Mouse (Mus musculus) ovary, postnatal 14 days (tissue): ENCODE measurements around the gene Bbox1.

Experiments
- DNase-seq: peaks from one replicate; pipeline ENCODE4 v3.0.0; 2022; ENCODE audit warnings: low spot score

Bbox1 gene

DNA sequence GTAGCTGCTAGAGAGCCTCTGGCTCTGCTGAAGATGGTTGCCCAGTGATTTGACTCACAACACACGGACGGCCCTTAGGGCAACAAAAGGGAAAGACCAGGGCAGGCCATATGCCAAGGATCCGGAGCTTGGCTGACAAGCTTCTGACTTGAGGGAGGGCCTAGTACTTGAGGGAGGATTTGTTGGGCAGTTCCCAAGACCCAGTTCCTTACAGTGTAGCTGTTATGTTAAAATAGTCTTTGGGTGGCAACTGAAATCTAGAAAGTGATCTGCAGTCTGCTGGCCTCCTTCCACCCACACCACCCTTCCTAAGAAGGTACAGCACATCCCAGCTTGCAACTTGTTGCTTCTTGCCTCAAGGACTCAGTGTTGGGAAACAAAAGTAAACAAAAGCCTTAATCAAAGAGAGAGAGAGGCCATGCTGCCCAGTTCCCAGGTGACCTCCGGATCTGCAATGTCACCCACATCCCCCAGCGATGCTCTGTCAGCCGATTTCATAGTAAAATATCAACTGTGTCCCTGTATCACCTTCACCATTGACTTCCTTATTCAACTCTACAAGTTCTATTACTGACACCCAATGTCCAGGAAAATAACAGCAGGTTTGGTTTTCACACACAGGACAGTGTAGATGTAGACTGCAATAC is at the start of gene Bbox1:
Bbox1 (minus strand) TSS at position 52 of the 647 bp plus-strand sequence.
- peak; percentile 15 for DNase-seq

- no peak for DNase-seq
Measured at GRCm38 (mm10) chr2:110363855-110364254, 49.5 kb upstream of the Bbox1 start.

DNA sequence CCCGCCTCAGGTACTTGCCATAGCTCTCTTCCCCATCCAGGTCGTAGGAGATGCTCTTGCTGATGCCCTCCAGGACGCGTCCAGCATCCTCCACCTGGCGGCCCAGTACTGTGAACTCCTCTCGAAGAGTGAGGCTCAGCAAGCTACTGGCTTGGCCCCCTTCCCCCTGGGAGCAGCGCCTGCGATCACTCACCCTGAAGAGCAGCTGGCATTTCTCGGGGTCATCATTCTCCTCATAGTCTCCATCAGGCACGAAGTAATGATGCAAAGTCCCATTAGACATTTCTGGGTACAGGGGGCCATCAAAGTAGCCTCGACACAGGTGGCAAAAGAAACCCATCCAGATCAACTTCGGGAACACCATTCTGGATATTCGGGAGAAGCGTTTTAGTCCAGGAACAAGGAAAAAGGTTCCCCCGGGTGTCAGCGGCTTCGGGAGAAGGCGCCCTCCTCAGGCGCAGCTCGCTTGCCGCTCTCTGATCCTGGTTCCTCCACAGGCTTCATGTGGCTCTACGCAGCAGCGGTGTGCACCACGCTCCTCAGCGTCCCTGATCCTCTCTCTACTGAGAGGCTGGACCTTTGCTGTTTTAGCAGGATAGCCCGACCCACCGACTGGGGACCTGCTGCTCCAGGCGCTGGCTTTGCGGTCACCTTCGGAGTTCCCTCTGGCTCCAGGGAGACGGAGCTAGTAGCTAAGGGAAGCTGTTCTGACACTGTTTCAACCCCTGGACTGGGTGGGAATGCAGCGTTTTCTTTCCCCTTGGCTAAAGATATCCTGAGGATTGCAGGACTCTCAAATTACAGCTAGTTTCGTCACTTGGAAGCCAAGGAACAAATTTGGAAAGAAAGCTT is 48.3 kb upstream of the Bbox1 start, which contains the start of gene Fibin:
Fibin (minus strand) TSS at position 752 of the 852 bp plus-strand sequence.
- peak; percentile 15 for DNase-seq

GRCm38 (mm10) chr2:110353302-110353970 is 39.1 kb upstream of the Bbox1 start:
- no peak for DNase-seq

DNA sequence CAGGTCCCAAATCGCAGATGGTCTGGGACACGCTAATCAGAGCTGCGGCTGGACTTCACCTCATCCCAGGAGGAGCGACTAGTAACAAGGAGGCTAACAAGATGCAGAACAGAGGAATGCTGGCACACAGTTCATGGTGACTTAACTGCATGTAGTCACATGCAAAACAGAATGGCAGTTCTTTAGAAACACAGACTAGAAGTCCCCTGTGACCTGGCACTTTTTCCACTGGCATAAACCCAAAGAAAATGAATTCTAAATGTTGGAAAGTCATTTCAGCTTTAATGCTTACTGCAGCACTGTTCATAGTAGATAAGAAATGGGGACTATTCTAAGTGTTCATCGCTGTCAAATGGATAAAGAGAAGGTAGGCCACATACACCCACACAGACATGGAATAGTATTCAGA is 37.5 kb upstream of the Bbox1 start:
- DNase-seq = no peak

- DNase-seq = no peak
Measured at GRCm38 (mm10) chr2:110351406-110351805, 37.0 kb upstream of the Bbox1 start.

GRCm38 (mm10) chr2:110328953-110329352 is 14.6 kb upstream of the Bbox1 start:
- DNase-seq = no peak

GRCm38 (mm10) chr2:110319949-110320348 is 5.6 kb upstream of the Bbox1 start:
- DNase-seq = no peak

DNA sequence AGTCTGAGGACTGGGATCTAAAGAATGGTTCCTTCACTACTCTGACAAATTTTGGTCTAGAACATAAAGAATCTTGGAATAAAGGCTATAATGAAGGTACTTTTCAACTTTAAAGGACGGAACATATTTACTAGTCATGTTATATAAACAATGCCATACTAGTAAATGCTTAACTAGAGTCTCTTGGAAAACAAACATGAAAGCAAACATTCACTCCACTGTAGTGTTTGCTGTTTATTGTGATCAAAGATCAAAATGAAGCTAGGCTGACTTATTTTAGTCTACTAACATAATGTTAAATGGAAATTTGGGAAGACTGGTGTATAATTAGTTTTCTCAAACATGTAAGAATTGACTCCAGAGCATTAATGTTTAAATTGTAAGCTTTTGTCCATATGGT is 4.9 kb upstream of the Bbox1 start:
- DNase-seq = no peak

DNA sequence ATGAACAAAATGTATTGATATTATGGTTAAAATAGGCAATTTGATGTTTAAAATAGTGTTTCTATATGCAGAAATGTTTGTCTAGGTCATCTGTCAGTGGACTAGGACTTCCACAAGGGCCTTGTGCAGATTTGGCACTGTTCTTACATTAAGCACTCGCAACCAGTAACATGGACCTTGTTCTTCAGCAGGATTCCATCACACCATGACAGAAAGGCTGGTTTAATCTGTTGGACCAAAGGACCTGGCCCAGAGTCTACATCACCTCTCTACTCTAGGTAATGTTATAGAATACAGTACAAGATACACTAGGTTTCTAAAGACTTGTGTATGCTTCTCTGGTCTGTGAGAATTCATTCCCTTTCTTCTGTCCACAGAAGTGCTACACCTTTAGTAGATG is 4.4 kb upstream of the Bbox1 start:
- no peak for DNase-seq

DNA sequence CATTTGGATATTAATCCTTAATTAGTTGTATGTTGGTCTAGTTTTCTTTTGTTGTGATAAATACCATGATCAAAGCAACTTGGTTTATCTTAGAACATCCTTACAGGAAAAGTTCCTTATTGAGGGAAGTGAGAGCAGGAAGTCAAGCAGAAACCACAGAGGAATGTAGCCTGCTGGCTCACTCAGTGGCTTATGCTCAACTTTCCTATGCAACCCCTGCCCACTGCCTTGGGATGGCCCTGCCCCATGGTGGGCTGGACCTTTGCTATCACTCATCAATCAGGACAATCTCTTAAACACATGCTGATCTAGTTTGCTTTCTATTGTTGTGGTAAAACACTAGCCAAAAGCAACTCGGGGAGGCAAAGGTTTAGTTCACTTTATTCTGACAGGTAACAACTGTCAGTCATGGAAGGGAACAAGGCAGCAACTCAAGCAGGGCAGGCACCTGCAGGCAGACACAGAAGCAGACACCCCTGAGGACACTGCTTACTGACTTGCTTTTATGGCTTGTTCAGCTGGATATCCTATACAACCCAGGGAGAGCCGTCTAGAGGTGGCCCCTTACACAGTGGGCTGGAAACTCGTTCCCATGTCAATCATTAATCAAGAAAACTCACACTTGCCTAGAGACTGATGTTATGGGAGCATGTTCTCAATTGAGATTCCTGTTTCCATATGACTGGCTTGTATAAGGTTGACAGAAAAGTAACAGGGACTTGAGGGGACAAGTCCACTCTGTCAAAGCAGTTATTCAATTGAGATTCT is 1.9 kb upstream of the Bbox1 start:
- no peak for DNase-seq

DNA sequence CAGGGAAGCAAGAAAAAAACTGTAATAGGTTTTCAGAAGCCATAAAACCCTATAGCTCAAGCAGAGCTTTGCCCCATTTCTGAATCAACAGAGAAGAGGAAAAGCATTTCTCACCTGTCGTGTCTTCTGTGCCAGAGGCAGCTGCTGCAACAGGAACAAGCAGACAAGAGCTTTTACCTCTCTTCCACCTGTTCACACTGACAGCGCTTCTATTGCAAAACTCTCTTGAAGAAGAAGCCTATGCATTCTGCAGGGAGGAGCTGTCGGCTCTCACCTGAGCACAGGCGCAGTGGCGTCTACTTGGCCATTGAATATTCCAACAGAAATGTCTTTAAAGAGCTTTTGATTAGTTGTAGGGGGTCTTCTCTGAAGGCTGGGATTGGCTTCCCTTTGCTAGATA is 286 bp downstream of the Bbox1 start:
- DNase-seq = no peak

DNA sequence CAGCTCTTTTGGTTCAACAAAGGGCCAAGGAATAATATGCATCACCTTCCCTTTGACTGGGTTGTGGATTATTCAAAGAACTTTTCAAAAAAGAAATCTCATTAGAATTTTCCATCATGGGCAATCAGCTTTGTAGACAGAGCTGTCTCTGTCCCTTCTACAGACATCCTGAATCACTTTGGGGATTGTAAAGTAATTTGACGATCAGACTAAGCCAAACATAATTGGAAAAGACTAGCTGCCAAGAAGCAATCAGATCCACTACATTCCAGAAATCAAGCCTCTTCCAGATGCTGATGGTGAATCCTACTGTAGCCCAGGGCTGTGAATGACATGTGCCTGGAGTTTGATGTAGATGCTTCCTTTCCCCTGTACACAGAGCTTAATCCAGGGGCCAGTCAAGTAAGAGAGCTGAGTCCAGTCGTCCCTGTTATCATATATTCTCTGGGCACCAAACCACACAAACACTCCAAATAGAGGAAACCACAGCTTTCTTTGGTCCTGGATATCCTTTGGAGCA is 995 bp downstream of the Bbox1 start:
- no peak for DNase-seq

DNA sequence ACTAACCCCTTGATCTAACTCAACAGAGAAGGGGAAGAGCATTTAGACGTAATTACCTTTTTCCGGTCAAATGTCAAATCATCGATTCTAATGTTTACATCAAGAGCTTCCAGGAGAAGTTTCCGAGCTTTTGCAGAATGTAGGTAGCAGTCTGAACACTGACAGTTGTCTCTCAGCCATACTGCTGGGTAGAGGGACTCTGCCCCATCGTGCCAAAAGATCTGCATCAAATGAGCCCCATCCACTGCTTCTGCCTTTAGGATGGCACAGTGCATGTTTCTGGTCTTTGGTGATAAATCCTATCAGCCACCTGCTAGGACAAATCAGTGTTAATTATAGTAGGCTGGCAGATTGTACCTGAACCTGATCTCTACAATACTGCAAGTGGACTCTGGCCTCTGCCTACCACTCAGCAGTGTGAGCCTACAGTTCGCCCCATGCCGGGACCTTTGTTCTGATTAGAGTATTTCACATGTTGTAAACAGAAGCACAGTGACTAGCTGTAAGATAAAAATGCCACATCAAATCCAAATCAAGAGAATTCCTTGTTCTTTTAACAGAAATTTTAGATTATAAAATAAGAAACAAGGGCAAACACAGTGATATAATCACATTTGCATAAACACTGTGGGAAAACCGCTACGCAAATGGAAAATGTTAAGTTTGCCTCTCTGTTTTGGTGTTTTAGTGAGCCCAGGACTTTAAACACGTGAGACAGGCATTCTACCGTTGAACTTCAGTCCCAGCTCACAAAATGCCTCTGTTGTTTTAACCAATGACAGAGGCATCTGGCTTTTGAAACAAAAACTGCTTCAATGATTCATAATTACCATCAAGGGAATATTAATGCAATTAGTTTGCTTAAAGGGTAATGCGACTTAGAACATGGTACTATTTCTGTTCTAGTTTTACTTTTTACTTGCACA is 8.7 kb downstream of the Bbox1 start:
- no peak for DNase-seq

- DNase-seq = no peak
Measured at GRCm38 (mm10) chr2:110302261-110302660, 12.1 kb downstream of the Bbox1 start.

DNA sequence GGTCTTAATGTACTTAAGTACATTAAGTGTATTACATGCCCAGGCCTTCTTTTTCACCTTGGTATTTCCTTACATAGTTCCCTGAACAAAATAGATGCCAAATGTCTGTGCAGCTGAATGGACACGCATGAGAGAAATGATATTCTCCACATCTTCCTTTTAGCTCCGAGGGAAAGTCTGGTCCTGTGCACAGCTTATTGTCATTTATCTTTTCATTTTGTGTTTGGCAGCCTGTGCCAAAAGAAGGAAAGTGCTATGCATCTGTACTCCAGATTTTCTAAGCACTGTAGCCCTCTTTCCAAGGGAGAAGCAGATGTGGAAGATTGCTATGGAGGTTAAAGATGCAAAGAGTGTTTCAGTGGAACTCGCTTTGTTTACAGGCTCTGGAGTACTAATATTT is 13.0 kb downstream of the Bbox1 start:
- DNase-seq = no peak

DNA sequence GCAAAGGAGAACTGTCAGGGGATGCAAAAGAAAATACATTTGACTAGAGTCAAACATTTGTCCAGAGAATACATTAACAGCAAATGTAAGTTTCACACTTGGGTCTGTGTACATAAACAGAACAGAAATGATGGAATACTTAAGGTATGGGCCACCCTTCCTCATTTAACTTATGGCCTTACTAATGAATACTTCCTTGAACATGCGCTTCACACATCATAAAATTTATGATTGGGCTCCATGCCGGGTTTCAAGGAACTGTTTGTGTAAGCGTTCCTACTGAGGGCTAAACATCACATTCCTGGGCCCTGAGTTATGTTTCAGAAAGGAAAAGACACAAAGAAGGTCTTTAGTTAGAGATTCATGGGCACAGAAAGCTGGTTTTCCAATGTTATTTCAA is 19.4 kb downstream of the Bbox1 start:
- DNase-seq = no peak

DNA sequence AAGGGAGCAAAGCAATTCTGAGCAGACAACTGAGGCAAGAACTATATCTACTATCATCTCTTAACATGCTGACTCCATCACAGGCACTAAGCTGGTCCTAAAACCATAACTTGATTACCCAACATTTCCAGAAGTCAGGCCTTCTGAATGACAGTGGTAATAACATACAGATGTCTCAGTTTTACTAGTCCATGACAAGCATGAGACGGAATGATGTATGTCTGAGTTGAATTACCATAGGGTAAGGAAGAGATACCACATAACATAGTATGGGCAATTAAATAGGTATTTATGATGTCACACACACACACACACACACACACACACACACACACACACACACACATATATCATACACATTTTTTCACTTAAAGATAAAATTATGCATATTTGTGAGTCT is 26.4 kb downstream of the Bbox1 start:
- no peak for DNase-seq

GRCm38 (mm10) chr2:110285829-110286504 is 28.4 kb downstream of the Bbox1 start:
- no peak for DNase-seq

DNA sequence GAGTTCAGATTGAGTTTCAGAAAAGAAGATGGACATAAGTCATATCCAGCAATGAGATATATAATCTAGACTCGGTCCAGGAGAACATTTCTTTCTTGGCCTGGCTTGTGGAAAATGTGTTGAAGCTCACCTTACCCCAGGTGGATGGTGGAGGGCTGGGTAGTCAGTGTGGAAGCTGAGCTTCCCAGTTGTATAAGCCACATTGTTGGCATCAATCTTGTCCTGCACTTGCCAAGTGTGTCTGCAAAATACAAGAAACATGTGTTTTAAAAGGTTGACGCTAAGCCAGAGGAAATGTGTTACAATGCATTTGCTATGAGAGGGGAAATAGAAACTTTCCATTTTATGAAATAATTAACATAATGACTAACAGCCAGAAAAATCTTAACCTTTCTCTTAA is 38.9 kb downstream of the Bbox1 start:
- no peak for DNase-seq
